Mouse (Mus musculus) ovary, adult 2 months (tissue): ENCODE data around the gene Hprt. TPM values are rescaled to one million over a fixed set of nuclear protein-coding genes. Genes with fewer than 3 reads are reported as not detected.

ENCODE experiments used
- polyA plus RNA-seq: library from polyadenylated mRNA; depleted of rRNA; stranded (reverse); fragments of >200 nt; gene quantifications from 2 replicates; pipeline ENCODE4 v1.2.3, GENCODE M21; 2012; rRNA removed

The Hprt gene
- polyA plus RNA-seq = 3.3 and 3.9 TPM in 2 replicates

GRCm38 (mm10) chrX:52987905-52988783, at the start of gene Hprt:
TSS of gene Hprt (plus strand) at chrX:52988137.

Other genes with a start within 250 kb of the Hprt start
- 0.12 and 0.41 TPM in 2 replicates for gene Ccdc160, start 196.9 kb upstream of the Hprt start, polyA plus RNA-seq
- 0.75 and 1.1 TPM in 2 replicates for gene Phf6, start 75.9 kb upstream of the Hprt start, polyA plus RNA-seq